Mouse (Mus musculus) testis, adult 2 months (tissue): ENCODE results near the gene Emid1.

ENCODE experiments used
- CTCF ChIP-seq: fragments of 200-500 bp; IDR thresholded peaks from 2 replicates; pipeline ENCODE4 v1.5.1; 2012; ENCODE audit warnings: low read depth, mild to moderate bottlenecking, inconsistent platforms, low read length, moderate library complexity; ENCODE audit not compliant: control insufficient read depth, insufficient read depth, insufficient replicate concordance
- POLR2A ChIP-seq: fragments of 200-500 bp; IDR thresholded peaks from 2 replicates; pipeline ENCODE4 v1.6.1; 2012; ENCODE audit warnings: low read depth, mild to moderate bottlenecking, inconsistent platforms, low read length, moderate library complexity; ENCODE audit not compliant: control insufficient read depth

DNA sequence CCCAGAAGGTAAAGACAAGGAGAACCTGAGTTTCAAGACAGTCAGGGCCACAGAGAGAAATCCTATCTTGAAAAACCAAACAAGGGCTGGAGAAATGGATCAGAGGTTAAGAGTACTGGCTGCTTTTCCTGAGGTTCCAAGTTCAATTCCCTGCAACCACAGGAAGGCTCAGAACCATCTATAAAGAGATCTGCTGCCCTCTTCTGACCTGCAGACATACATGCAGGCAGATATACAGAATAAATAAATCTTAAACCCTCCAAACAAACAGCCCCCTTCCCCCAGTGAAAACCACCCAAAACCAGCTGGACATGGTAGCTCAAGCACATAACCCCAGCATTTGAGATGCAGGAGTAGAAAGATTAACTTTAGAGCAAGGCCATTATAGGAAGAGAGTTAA is 76.3 kb downstream of the Emid1 start:
- TF ChIP-seq CTCF (no peak), POLR2A (no peak)
